Mouse (Mus musculus) ES-Bruce4 (cell line): Measurements from ENCODE around the gene Tbcd.

Experiments
- CTCF ChIP-seq: IDR thresholded peaks from one replicate; pipeline ENCODE4 v1.8.1; 2011; ENCODE audit warnings: low read depth, low read length
- POLR2A ChIP-seq: IDR thresholded peaks from one replicate; pipeline ENCODE4 v1.8.1; 2011; ENCODE audit warnings: low read length; ENCODE audit not compliant: insufficient read depth

- no peak for TF ChIP-seq CTCF
- TF ChIP-seq POLR2A, result no peak
These were observed 193.6 kb downstream of the Tbcd start for GRCm38 (mm10) chr11:121645394-121645793.
